Mouse (Mus musculus) C2C12 (cell line): ENCODE measurements around the gene Rnd1. TPM values are rescaled to one million over a fixed set of nuclear protein-coding genes. Genes with fewer than 3 reads are reported as not detected.
A peak's percentile ranks its signal among the peaks of the same experiment; 100 is the strongest.

Experiments
- H3K27me3 ChIP-seq: one replicate; pipeline ENCODE4 v1.6.1; 2011; ENCODE audit not compliant: control insufficient read depth, insufficient read depth, insufficient read length
- H3K36me3 ChIP-seq: one replicate; pipeline ENCODE4 v1.6.1; 2011; ENCODE audit not compliant: control insufficient read depth, insufficient read depth
- H3K4me3 ChIP-seq: one replicate; pipeline ENCODE4 v1.5.1; 2011; ENCODE audit warnings: mild to moderate bottlenecking, control low read depth; ENCODE audit not compliant: poor library complexity, insufficient read depth, severe bottlenecking
- H3K79me2 ChIP-seq: one replicate; pipeline ENCODE4 v1.6.1; 2011; ENCODE audit not compliant: control insufficient read depth, insufficient read depth
- H3K79me3 ChIP-seq: one replicate; pipeline ENCODE4 v1.6.1; 2011; ENCODE audit warnings: low read depth, control low read depth
- H3ac ChIP-seq: one replicate; pipeline ENCODE3; 2011; ENCODE audit warnings: low read depth; ENCODE audit not compliant: control insufficient read depth, insufficient read length
- CEBPB ChIP-seq: IDR thresholded peaks from one replicate; pipeline ENCODE4 v1.6.1; 2011; ENCODE audit warnings: low read depth, mild to moderate bottlenecking, control low read depth, moderate library complexity
- CTCF ChIP-seq: IDR thresholded peaks from one replicate; pipeline ENCODE4 v1.5.1; 2011; ENCODE audit not compliant: control insufficient read depth, insufficient read depth, insufficient read length
- FOSL1 ChIP-seq: IDR thresholded peaks from one replicate; pipeline ENCODE4 v1.8.0; 2011; ENCODE audit warnings: mild to moderate bottlenecking, low read length; ENCODE audit not compliant: poor library complexity, insufficient read depth, severe bottlenecking
- MAX ChIP-seq: IDR thresholded peaks from one replicate; pipeline ENCODE4 v1.6.1; 2011; ENCODE audit warnings: mild to moderate bottlenecking, control low read depth
- MYOD1 ChIP-seq: IDR thresholded peaks from one replicate; pipeline ENCODE4 v1.6.1; 2011; ENCODE audit warnings: low read depth; ENCODE audit not compliant: control insufficient read depth, insufficient read length
- MYOG ChIP-seq: IDR thresholded peaks from one replicate; pipeline ENCODE4 v1.6.1; 2011; ENCODE audit not compliant: control insufficient read depth, insufficient read length; ENCODE audit errors: extremely low read depth
- USF1 ChIP-seq: IDR thresholded peaks from one replicate; pipeline ENCODE4 v1.6.1; 2011; ENCODE audit warnings: low read depth, mild to moderate bottlenecking, control low read depth, moderate library complexity
- long read RNA-seq, 2 experiments: library from polyadenylated mRNA; unstranded; transcript quantifications; one replicate each; pipeline ENCODE4 v2.0.0; 2019 to 2020
- polyA plus RNA-seq: library from polyadenylated mRNA; unstranded; fragments of >200 nt; fragmentation: generic; extraction: Trizol; gene quantifications from one replicate; pipeline ENCODE4 v1.2.1, GENCODE M21; 2012; ENCODE audit warnings: missing spikeins

Rnd1 gene
- polyA plus RNA-seq: 10.5 TPM
- long read RNA-seq, experiment 1, partial matches to known transcripts: 1 of 8 reads
- long read RNA-seq, experiment 1, other reads (novel, unspliced or antisense): 3 of 8 reads
- long read RNA-seq, experiment 2, transcript Rnd1-201 (5 exons, 2,203 nt): major isoform, 40 of 53 reads
- long read RNA-seq, experiment 2, partial matches to known transcripts: 4 of 53 reads
- long read RNA-seq, experiment 2, other reads (novel, unspliced or antisense): 5 of 53 reads

DNA sequence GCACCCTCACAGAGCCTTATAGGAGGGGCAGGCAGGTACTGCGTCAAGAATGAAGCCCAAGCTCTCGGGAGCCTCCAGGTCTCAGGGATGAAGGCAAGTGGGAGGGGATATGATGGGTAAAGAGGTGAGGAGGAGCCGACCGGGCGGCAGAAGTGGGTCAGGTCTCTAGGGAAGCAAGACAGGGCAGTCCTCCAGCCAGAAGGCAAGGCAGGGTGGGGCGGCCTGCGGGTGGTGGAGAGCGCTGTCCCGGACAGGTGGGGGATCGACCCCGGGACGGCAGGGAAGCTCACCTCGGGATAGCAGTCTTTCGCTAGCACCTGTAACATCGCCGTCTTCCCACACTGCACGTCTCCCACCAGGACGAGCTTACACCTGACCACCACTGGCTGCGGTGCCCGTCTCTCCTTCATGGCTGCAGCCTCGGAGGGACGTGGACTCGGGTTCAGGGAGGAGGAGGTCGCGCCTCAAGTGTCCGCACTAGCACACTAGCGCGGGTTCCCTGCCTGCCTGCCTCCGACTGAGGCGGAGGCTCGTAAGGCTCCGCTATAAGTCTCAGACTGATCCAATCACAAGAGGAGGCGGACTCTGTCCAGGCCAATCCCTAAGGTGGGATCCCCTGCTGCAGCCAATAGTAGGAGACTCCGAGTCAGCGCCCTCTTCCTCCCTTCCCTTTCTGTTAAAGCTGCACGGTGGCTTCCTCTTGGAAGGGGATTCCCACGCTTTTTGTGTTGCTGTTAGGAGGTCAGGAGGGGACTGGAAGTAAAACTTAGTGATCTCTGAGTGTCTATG, at the start of gene Rnd1:
Rnd1 (minus strand) TSS at position 522 of the 789 bp plus-strand sequence.
- Histone ChIP-seq H3K27me3 (no peaks in the 10 kb centered on the region), H3K36me3 (no peaks in the 10 kb centered on the region)
- TF ChIP-seq MAX (peak; percentile 90), MYOD1 (no peak)

DNA sequence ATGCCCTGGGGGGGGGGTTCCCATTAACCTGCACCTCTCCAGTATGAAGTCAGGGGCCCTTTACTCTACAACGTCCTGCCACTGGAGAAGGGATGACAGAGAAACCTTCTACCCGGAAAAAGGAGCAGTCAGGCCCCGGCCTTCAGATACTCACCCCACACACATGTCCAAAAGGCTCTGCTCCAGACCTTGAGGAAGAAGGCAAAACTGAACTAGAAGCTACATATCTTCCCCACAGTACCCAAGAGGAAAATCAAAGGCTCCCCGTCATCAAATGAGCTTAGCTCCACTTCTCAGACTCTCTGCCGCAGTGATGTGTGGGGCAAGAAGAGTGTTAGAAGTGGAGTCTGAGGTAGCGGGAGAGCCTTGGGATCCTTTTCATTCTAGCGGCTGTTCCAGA, 49.5 kb upstream of the Rnd1 start:
- H3K4me3 ChIP-seq: peak overlapping the region; percentile 55
- peak overlapping the region; percentile 66 for H3ac ChIP-seq
- no peak for TF ChIP-seq CEBPB
- TF ChIP-seq USF1: no peak
- TF ChIP-seq CTCF: no peak
- no peak for TF ChIP-seq MAX
- TF ChIP-seq MYOD1: no peak
- no peak for TF ChIP-seq FOSL1
- no peak for TF ChIP-seq MYOG
- no peaks in the 10 kb centered on the region for H3K79me2 ChIP-seq
- H3K27me3 ChIP-seq: no peaks in the 10 kb centered on the region
- H3K36me3 ChIP-seq: no peaks in the 10 kb centered on the region
- no peaks in the 10 kb centered on the region for H3K79me3 ChIP-seq

More for the DNA sequence above, at the start of gene Rnd1:
- H3K79me2 ChIP-seq: no peaks in the 10 kb centered on the region
- H3ac ChIP-seq: peak within 1 kb of the TSS; percentile 72
- H3K79me3 ChIP-seq: no peaks in the 10 kb centered on the region
- peak within 1 kb of the TSS; percentile 37 for H3K4me3 ChIP-seq

- no peak overlapping the region for H3ac ChIP-seq
- no peaks in the 10 kb centered on the region for H3K27me3 ChIP-seq
- TF ChIP-seq CEBPB (no peak), MYOG (no peak), USF1 (no peak), CTCF (no peak), MYOD1 (no peak), FOSL1 (no peak), MAX (no peak)
- H3K4me3 ChIP-seq: no peak overlapping the region
- no peaks in the 10 kb centered on the region for H3K79me2 ChIP-seq
- H3K79me3 ChIP-seq: no peaks in the 10 kb centered on the region
- no peaks in the 10 kb centered on the region for H3K36me3 ChIP-seq
These were observed 48.8 kb upstream of the Rnd1 start for GRCm38 (mm10) chr15:98726079-98726478.

DNA sequence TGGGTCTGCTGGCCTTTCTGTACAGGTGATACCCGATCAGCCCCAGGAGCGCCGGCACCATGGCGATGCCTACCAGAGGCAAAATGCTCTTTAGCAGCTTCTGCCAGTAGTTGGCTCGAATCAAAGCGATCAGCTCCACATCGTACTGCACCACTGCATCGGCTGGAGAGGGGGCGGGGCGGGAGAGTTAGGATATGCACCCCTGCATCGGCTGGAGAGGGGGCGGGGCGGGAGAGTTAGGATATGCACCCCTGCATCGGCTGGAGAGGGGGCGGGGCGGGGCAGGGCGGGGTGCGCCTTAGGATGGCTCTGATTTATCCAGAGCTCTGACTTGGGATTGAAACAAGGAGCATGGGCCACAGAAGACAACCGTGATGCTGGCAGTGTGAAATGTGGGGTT, 47.2 kb upstream of the Rnd1 start:
- TF ChIP-seq CTCF (no peak), MYOD1 (no peak), MAX (no peak), USF1 (no peak), FOSL1 (no peak), CEBPB (no peak), MYOG (no peak)
- H3ac ChIP-seq: no peak overlapping the region
- H3K36me3 ChIP-seq: no peaks in the 10 kb centered on the region
- no peaks in the 10 kb centered on the region for H3K27me3 ChIP-seq
- no peaks in the 10 kb centered on the region for H3K79me3 ChIP-seq
- no peak overlapping the region for H3K4me3 ChIP-seq
- H3K79me2 ChIP-seq: no peaks in the 10 kb centered on the region

DNA sequence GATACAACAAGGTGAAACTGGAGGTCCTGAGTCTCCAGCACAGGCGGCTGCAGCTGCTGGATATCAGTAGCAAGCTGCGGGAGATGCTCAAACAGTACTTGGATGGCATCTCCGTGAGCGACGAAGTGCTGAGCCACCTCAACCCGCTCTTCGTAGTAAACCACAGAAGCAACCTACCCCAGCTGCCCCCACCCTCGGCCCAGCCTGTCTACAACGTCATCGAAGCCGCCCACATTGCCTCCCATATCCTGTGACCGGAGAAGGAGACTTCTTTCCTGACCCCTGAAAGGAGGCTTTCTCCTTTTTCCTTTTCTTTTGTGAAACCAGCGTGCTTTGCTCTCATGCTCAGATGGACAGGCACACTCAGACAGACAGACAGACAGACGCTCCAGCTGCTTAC, 45.6 kb upstream of the Rnd1 start:
- H3ac ChIP-seq: no peak overlapping the region
- no peak for TF ChIP-seq CTCF
- no peak for TF ChIP-seq CEBPB
- TF ChIP-seq MYOD1: no peak
- no peak for TF ChIP-seq MAX
- no peak for TF ChIP-seq USF1
- no peak for TF ChIP-seq MYOG
- no peak for TF ChIP-seq FOSL1
- H3K79me2 ChIP-seq: no peaks in the 10 kb centered on the region
- no peaks in the 10 kb centered on the region for H3K36me3 ChIP-seq
- no peaks in the 10 kb centered on the region for H3K79me3 ChIP-seq
- H3K27me3 ChIP-seq: no peaks in the 10 kb centered on the region
- H3K4me3 ChIP-seq: no peak overlapping the region

GRCm38 (mm10) chr15:98722191-98722590, 44.9 kb upstream of the Rnd1 start:
- Histone ChIP-seq H3K36me3 (no peaks in the 10 kb centered on the region), H3K79me2 (no peaks in the 10 kb centered on the region), H3K27me3 (no peaks in the 10 kb centered on the region), H3K4me3 (no peak overlapping the region), H3K79me3 (no peaks in the 10 kb centered on the region), H3ac (no peak overlapping the region)
- TF ChIP-seq USF1 (no peak), MAX (no peak), MYOG (no peak), FOSL1 (no peak), CTCF (no peak)
